Mouse (Mus musculus) midbrain, embryonic 15.5 days (tissue): ENCODE results near the gene Atg4a-ps. TPM values are rescaled to one million over a fixed set of nuclear protein-coding genes. Genes with fewer than 3 reads are reported as not detected.
"Not testable (repeated sequence)": the region's sequence is repeated elsewhere in the genome, so short reads cannot be mapped to it uniquely, and the experiment has no call there.

ENCODE experiments used
- ATAC-seq: fragments of 200-750 bp; cut with Nextera tagmentation; replicated peaks from 2 replicates; pipeline ENCODE4 v1.8.0; 2017; ENCODE audit warnings: moderate TSS enrichment
- H3K27ac ChIP-seq: fragments of 300-500 bp; sonication (generic); 2 replicates; pipeline ENCODE4 v1.5.1; 2015; ENCODE audit warnings: mild to moderate bottlenecking, inconsistent platforms
- H3K27me3 ChIP-seq: fragments of 300-500 bp; sonication (generic); replicated peaks from 2 replicates; pipeline ENCODE4 v1.6.1; 2015; ENCODE audit warnings: inconsistent platforms
- H3K36me3 ChIP-seq: fragments of 300-500 bp; sonication (generic); replicated peaks from 2 replicates; pipeline ENCODE4 v1.6.1; 2015; ENCODE audit warnings: inconsistent platforms
- H3K4me1 ChIP-seq: fragments of 300-500 bp; sonication (generic); 2 replicates; pipeline ENCODE4 v1.6.1; 2015; ENCODE audit warnings: inconsistent platforms
- H3K4me2 ChIP-seq: fragments of 300-500 bp; sonication (generic); 2 replicates; pipeline ENCODE4 v1.6.1; 2015; ENCODE audit warnings: inconsistent platforms, mild to moderate bottlenecking, moderate library complexity
- H3K4me3 ChIP-seq: fragments of 300-500 bp; sonication (generic); 2 replicates; pipeline ENCODE4 v1.5.1; 2015; ENCODE audit warnings: mild to moderate bottlenecking, inconsistent platforms
- H3K9ac ChIP-seq: fragments of 300-500 bp; sonication (generic); 2 replicates; pipeline ENCODE4 v1.6.1; 2015; ENCODE audit warnings: mild to moderate bottlenecking, inconsistent platforms
- H3K9me3 ChIP-seq: fragments of 300-500 bp; sonication (generic); 2 replicates; pipeline ENCODE4 v1.6.1; 2016; ENCODE audit warnings: inconsistent platforms
- WGBS: fragments of 180-500 bp; shearing (Covaris S2); methylation state at CpG from one replicate; pipeline ENCODE4 v1.1.7; 2015; ENCODE audit warnings: mixed read lengths; 5-methylcytosine and 5-hydroxymethylcytosine counted together
- polyA plus RNA-seq: library from polyadenylated mRNA; unstranded; fragments of >200 nt; fragmentation: Nextera tagmentation; extraction: Ambion mirVana; gene quantifications from 2 replicates; pipeline ENCODE4 v1.2.1, GENCODE M21; 2015

Atg4a-ps gene
- polyA plus RNA-seq: not detected in 2 replicates

- not testable (repeated sequence) for H3K9ac ChIP-seq, H3K4me1 ChIP-seq, ATAC-seq, H3K4me2 ChIP-seq, H3K9me3 ChIP-seq, H3K27me3 ChIP-seq, H3K36me3 ChIP-seq, H3K4me3 ChIP-seq, H3K27ac ChIP-seq
- 93% methylated on average over 2 of the region's 2 CpGs for WGBS
Observed at GRCm38 (mm10) chr3:103645968-103646367, at the start of gene Atg4a-ps. Atg4a-ps (minus strand) TSS chr3:103646068.

DNA sequence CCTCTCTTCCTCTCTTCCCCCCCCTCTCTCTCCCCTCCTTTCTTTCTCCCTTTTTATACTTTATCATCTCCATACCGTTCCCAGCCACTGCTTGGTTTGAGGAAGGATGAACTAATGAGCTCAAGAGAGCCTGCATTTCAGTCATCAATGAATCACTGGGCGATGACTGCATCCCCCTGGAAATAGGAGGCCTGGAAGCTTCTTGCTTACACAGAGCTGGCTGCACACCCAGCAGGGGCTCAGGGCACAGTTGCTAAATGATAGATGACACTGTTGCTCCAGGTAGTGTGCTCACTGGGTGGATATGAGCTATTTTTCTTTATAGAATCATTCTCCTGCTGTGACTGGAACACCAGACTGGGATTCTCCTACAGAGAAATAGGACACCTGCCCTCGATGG, 49.7 kb upstream of the Atg4a-ps start:
- no peak for ATAC-seq
- 64% methylated on average over 3 of the region's 3 CpGs for WGBS

DNA sequence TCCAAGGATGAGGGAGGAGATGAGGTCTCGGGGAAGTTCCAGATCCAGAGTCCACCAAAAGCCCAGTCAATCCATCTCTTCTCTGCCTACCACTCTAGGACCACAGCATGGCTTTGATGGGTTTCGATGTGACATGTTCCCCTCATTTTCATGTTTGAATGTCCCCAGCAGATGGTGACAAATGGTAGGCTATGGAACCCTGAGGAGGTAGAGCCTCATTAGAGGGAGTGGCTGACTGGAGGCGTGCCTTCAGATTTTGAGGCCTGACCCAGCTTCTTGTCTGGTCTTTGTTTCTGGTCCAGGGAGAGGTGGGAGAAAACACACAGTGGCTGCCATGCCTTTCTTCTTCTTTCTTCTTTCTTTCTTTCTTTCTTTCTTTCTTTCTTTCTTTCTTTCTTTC, 44.6 kb upstream of the Atg4a-ps start:
- WGBS: 92% methylated on average over 3 of the region's 3 CpGs
- no peak for ATAC-seq

More for the DNA sequence above, 49.7 kb upstream of the Atg4a-ps start:
- Histone ChIP-seq H3K4me1 (no peaks in the 10 kb centered on the region), H3K36me3 (no peaks in the 10 kb centered on the region), H3K9ac (no peak overlapping the region), H3K4me2 (no peak overlapping the region), H3K27me3 (no peaks in the 10 kb centered on the region), H3K9me3 (no peaks in the 10 kb centered on the region), H3K27ac (no peak overlapping the region), H3K4me3 (no peak overlapping the region)

DNA sequence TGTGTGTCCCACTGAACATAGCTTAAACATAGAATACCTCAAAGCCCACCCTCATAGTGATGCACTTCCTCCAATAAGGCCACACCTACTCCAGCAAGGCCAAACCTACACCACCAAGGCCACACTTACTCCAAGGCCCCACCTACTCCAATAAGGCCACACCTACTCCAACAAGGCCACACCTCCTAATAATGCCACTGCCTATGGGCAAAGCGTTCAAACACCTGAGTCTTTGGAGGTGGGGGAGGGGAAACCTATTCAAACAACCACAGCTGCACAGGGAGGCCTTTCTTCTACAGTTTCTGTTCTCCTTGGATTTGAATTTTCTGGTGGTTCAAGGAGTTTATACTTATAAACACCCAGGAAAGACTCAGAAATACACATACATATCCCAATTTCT, 43.2 kb upstream of the Atg4a-ps start:
- Histone ChIP-seq H3K27me3 (no peaks in the 10 kb centered on the region), H3K27ac (no peak overlapping the region), H3K9me3 (no peaks in the 10 kb centered on the region), H3K4me3 (no peak overlapping the region), H3K4me2 (no peak overlapping the region), H3K4me1 (0 out of 2 replicates have a peak, but pooled peaks cover under 1% of the 10 kb centered on the region), H3K9ac (no peak overlapping the region), H3K36me3 (no peaks in the 10 kb centered on the region)
- no peak for ATAC-seq
- 85% methylated on average over 1 of the region's 1 CpGs for WGBS

More for the DNA sequence above, 44.6 kb upstream of the Atg4a-ps start:
- H3K4me2 ChIP-seq: no peak overlapping the region
- H3K4me1 ChIP-seq: no peaks in the 10 kb centered on the region
- H3K4me3 ChIP-seq: no peak overlapping the region
- no peaks in the 10 kb centered on the region for H3K36me3 ChIP-seq
- no peak overlapping the region for H3K9ac ChIP-seq
- no peaks in the 10 kb centered on the region for H3K27me3 ChIP-seq
- no peaks in the 10 kb centered on the region for H3K9me3 ChIP-seq
- no peak overlapping the region for H3K27ac ChIP-seq

- Histone ChIP-seq H3K27me3 (no peaks in the 10 kb centered on the region), H3K4me2 (no peak overlapping the region; the same call in 1 of the 2 replicates), H3K9me3 (no peaks in the 10 kb centered on the region), H3K4me1 (peaks cover 11% of the 10 kb centered on the region), H3K9ac (no peak overlapping the region), H3K27ac (no peak overlapping the region), H3K36me3 (no peaks in the 10 kb centered on the region), H3K4me3 (no peak overlapping the region)
- ATAC-seq: no peak
- WGBS: 38% methylated on average over 5 of the region's 5 CpGs
Observed at GRCm38 (mm10) chr3:103683966-103684319, 38.1 kb upstream of the Atg4a-ps start.

GRCm38 (mm10) chr3:103683234-103683965, 37.5 kb upstream of the Atg4a-ps start:
- no peaks in the 10 kb centered on the region for H3K36me3 ChIP-seq
- peaks cover 11% of the 10 kb centered on the region for H3K4me1 ChIP-seq
- no peaks in the 10 kb centered on the region for H3K9me3 ChIP-seq
- no peaks in the 10 kb centered on the region for H3K27me3 ChIP-seq
- peak overlapping the region; percentile 16 for H3K4me3 ChIP-seq
- 4% methylated on average over 21 of the region's 21 CpGs for WGBS
- H3K4me2 ChIP-seq: peak overlapping the region; percentile 43
- no peak overlapping the region for H3K27ac ChIP-seq
- ATAC-seq: peak; percentile 58
- no peak overlapping the region for H3K9ac ChIP-seq

- no peak overlapping the region for H3K27ac ChIP-seq
- H3K9me3 ChIP-seq: no peaks in the 10 kb centered on the region
- peaks cover 11% of the 10 kb centered on the region for H3K4me1 ChIP-seq
- no peaks in the 10 kb centered on the region for H3K27me3 ChIP-seq
- H3K4me2 ChIP-seq: no peak overlapping the region
- WGBS: 45% methylated on average over 4 of the region's 4 CpGs
- no peak overlapping the region for H3K9ac ChIP-seq
- no peak overlapping the region for H3K4me3 ChIP-seq
- H3K36me3 ChIP-seq: no peaks in the 10 kb centered on the region
- ATAC-seq: no peak
Observed at GRCm38 (mm10) chr3:103682473-103682872, 36.6 kb upstream of the Atg4a-ps start.

DNA sequence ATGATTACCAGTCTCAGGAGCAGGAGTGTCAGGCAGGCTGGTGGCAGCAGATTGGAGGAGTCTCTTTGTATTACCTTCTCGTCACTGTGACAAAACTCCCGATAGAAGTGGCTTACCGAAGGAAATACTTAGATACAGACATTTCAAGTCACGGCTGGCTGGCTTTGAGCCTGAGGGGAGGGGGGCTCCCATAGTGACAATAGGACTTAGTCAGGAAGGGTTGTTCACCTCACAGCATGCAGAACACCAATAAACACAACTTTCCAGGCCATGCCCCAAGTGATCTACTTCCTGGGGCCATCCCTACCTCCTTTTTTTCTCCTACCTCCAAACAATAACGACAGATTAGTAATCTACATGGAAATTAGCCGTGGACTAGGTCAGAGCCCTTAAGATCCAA, 32.9 kb upstream of the Atg4a-ps start:
- Histone ChIP-seq H3K9ac (no peak overlapping the region), H3K27me3 (no peaks in the 10 kb centered on the region), H3K36me3 (no peaks in the 10 kb centered on the region), H3K9me3 (no peaks in the 10 kb centered on the region), H3K4me2 (no peak overlapping the region), H3K4me3 (no peak overlapping the region), H3K27ac (no peak overlapping the region), H3K4me1 (peaks cover 8% of the 10 kb centered on the region)
- 11% methylated on average over 6 of the region's 6 CpGs for WGBS
- no peak for ATAC-seq

DNA sequence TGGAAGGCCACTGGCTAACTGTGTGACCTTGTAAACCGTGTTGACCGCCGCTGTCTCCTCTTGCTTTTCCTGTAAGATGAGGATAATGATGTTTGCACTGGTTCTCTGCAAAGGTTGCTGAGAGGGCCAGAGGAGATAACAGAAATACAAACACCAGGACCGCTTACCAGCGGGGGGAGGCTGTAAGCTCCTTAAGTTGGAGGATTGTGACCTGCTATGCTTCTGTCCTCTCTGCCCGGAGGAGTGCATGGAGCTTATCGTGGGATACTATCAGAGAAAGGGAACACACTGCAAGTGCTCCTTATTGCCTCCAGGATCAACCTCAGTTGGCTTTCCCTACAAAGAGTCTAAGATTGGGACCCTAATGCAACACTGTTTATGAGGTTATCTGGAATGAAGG, 26.8 kb upstream of the Atg4a-ps start:
- 29% methylated on average over 7 of the region's 7 CpGs for WGBS
- ATAC-seq: no peak
- H3K27ac ChIP-seq: no peak overlapping the region
- no peak overlapping the region for H3K4me2 ChIP-seq
- H3K36me3 ChIP-seq: no peaks in the 10 kb centered on the region
- H3K27me3 ChIP-seq: no peaks in the 10 kb centered on the region
- no peak overlapping the region for H3K4me3 ChIP-seq
- no peak overlapping the region for H3K9ac ChIP-seq
- no peaks in the 10 kb centered on the region for H3K9me3 ChIP-seq
- H3K4me1 ChIP-seq: no peaks in the 10 kb centered on the region

GRCm38 (mm10) chr3:103672113-103672512, 26.2 kb upstream of the Atg4a-ps start:
- ATAC-seq: no peak
- H3K27me3 ChIP-seq: no peaks in the 10 kb centered on the region
- no peaks in the 10 kb centered on the region for H3K9me3 ChIP-seq
- no peaks in the 10 kb centered on the region for H3K36me3 ChIP-seq
- no peak overlapping the region for H3K9ac ChIP-seq
- H3K27ac ChIP-seq: no peak overlapping the region
- no peak overlapping the region for H3K4me2 ChIP-seq
- no peaks in the 10 kb centered on the region for H3K4me1 ChIP-seq
- no peak overlapping the region for H3K4me3 ChIP-seq
- 78% methylated on average over 4 of the region's 4 CpGs for WGBS

DNA sequence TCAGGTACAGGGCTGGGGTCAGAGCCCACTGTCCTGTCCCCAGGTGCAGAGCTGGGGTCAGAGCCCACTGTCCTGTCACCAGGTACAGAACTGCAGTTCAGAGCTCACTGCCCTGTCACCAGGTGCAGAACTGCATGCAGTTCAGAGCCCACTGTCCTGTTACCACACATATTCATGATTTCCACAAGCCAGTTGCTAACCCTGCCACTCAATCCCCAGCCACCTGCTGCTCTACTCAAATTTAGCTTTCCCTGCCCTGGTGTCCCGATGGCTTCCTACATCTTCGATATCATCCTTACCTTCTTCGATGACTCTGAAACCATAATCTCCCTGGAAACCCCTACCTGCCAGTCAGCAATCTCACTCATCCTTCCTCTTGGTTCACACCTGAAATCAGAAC, 17.5 kb upstream of the Atg4a-ps start:
- WGBS: 97% methylated on average over 3 of the region's 3 CpGs
- Histone ChIP-seq H3K36me3 (no peaks in the 10 kb centered on the region), H3K4me1 (no peaks in the 10 kb centered on the region), H3K9me3 (peaks cover 3% of the 10 kb centered on the region; the same call in 1 of the 2 replicates), H3K9ac (no peak overlapping the region), H3K4me2 (no peak overlapping the region), H3K27me3 (no peaks in the 10 kb centered on the region), H3K4me3 (no peak overlapping the region), H3K27ac (no peak overlapping the region)
- no peak for ATAC-seq

DNA sequence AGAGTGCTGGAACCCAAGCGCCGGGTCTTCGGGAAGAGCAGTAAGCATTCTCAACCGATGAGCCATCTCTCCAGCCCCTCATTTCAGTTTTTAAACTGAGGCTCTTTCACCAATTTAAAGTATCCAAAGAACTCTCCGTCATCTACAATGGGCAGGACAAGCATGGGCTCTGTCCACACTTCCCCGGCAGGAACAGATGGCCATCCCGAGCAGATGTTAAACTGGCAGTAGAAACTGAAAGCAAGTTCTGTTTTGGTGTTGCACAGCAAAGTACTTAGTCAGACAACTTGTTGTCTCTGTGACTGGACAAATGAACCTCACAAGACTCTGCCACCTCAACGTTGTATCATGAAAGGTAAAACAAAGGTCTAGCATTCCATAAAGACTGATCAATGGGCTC, 15.8 kb upstream of the Atg4a-ps start:
- H3K9me3 ChIP-seq: peaks cover 3% of the 10 kb centered on the region; the same call in 1 of the 2 replicates
- no peaks in the 10 kb centered on the region for H3K4me1 ChIP-seq
- no peak overlapping the region for H3K4me2 ChIP-seq
- WGBS: 94% methylated on average over 8 of the region's 8 CpGs
- ATAC-seq: no peak
- no peak overlapping the region for H3K4me3 ChIP-seq
- no peak overlapping the region for H3K27ac ChIP-seq
- H3K36me3 ChIP-seq: no peaks in the 10 kb centered on the region
- H3K27me3 ChIP-seq: no peaks in the 10 kb centered on the region
- no peak overlapping the region for H3K9ac ChIP-seq

- no peak overlapping the region for H3K4me3 ChIP-seq
- H3K27ac ChIP-seq: no peak overlapping the region
- H3K27me3 ChIP-seq: no peaks in the 10 kb centered on the region
- no peaks in the 10 kb centered on the region for H3K36me3 ChIP-seq
- ATAC-seq: no peak
- H3K4me1 ChIP-seq: no peaks in the 10 kb centered on the region
- no peak overlapping the region for H3K4me2 ChIP-seq
- WGBS: 81% methylated on average over 2 of the region's 2 CpGs
- no peaks in the 10 kb centered on the region for H3K9me3 ChIP-seq
- no peak overlapping the region for H3K9ac ChIP-seq
Observed at GRCm38 (mm10) chr3:103660012-103660411, 14.1 kb upstream of the Atg4a-ps start.
